Mouse (Mus musculus): ENCODE data around the gene Slc25a20. TPM values are rescaled to one million over a fixed set of nuclear protein-coding genes. Genes with fewer than 3 reads are reported as not detected.
"Not testable (repeated sequence)": the region's sequence is repeated elsewhere in the genome, so short reads cannot be mapped to it uniquely, and the experiment has no call there.

Gene Slc25a20
- 10 to 100 TPM; 68.4 to 75.8 TPM for total RNA-seq (2021)
- long read RNA-seq, experiment 1, transcript Slc25a20-201 (9 exons, 1,783 nt), result major isoform, 30 of 36 reads
- long read RNA-seq, experiment 1, partial matches to known transcripts, result 2 of 36 reads
- long read RNA-seq, experiment 1, other reads (novel, unspliced or antisense), result 4 of 36 reads
- long read RNA-seq, experiment 2, transcript Slc25a20-201 (9 exons, 1,783 nt), result major isoform, 38 of 39 reads
- long read RNA-seq, experiment 2, partial matches to known transcripts, result 0 of 39 reads
- long read RNA-seq, experiment 2, other reads (novel, unspliced or antisense), result 0 of 39 reads

GRCm38 (mm10) chr9:108661677-108662612 is at the start of gene Slc25a20:
Gene Slc25a20 (plus strand): TSS chr9:108662088.
- DNase-seq (ENCODE audit: low spot score in 2 of 2), result peak; percentile 54 to 71

DNA sequence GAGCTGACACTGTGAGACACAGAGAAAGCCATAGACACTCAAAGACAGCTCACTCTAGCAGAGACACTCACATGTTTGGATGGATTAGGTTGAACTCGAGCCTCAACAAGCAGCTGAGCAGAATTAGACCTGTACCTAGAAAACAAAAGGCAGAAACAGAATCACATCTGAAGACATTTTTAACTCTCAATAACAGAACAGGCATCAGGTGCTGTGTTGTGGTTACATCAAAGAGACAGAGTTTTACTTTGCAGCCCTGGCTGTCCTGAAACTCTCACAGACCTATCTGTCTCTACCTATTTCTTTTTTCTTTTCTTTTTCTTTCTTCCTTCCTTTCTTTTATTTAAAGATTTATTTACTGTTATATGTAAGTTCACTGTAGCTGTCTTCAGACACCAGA is 44.6 kb upstream of the Slc25a20 start:
- no peak for DNase-seq (ENCODE audit: low spot score in 2 of 2)

GRCm38 (mm10) chr9:108626498-108626897 is 35.4 kb upstream of the Slc25a20 start:
- peak in 1 of 2 experiments; percentile 12 for DNase-seq (ENCODE audit: low spot score in 2 of 2)

DNA sequence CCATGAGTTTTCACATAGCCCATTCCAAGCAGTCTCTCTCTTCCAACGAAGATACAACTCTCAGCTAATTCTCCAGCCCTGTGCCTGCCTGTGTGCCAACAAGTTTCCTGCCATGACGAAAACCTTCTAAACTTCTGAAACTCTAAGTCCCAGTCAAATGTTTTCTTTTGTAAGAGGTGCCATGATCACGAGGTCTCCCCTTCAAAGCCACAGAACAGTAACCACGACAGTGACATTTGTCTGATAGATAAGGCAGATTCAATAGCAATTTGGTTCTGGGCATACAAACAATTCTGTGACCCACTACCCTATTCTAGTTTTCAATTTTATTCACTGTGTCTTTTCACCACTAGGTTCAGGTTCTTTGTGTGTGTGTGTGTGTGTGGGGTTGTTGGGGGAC is 33.7 kb upstream of the Slc25a20 start:
- no peak for DNase-seq (ENCODE audit: low spot score in 2 of 2)

- no peak for DNase-seq (ENCODE audit: low spot score in 2 of 2)
Observed at GRCm38 (mm10) chr9:108630683-108631082, 31.2 kb upstream of the Slc25a20 start.

- no peak for DNase-seq (ENCODE audit: low spot score in 2 of 2)
Observed at GRCm38 (mm10) chr9:108631631-108632256, 30.1 kb upstream of the Slc25a20 start.

DNA sequence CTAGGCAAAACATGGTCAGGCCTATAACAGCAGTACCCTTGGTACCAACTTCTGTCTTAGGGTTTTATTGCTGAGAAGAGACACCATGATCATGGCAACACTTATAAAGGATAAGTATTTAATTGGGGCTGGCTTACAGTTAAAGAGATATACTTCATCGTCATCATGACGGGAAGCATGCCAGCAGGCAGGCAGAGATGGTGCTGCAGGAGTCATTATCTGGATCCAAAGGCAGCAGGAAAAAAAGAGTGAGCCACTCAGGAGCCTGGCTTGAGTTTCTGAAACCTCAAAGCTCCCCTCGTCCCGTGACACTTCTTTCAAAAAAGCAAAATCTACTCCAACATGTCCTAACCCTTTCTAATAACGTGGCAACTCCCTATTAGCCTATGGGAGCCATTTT is 29.5 kb upstream of the Slc25a20 start:
- DNase-seq (ENCODE audit: low spot score in 2 of 2), result no peak

GRCm38 (mm10) chr9:108633846-108634245 is 28.0 kb upstream of the Slc25a20 start:
- DNase-seq (ENCODE audit: low spot score in 2 of 2), result no peak

DNA sequence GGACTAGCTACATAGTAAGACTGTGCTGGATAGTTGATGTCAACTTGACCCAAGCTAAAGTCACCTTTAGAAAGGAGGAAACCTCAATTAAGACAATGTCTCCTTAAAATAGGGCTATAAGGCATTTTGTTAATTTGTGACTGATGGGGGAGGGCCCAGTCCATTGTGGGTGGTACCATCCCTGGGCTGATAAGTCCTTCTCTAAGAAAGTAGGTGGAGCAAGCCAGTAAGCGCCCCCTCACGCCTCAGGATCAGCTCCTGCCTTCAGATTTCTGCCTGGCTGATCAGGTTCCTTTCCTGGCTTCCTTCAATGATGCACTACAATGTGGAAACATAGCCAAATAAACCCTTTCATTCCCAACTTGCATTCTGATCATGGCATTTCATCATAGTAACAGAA is 26.5 kb upstream of the Slc25a20 start:
- DNase-seq (ENCODE audit: low spot score in 2 of 2), result no peak

DNA sequence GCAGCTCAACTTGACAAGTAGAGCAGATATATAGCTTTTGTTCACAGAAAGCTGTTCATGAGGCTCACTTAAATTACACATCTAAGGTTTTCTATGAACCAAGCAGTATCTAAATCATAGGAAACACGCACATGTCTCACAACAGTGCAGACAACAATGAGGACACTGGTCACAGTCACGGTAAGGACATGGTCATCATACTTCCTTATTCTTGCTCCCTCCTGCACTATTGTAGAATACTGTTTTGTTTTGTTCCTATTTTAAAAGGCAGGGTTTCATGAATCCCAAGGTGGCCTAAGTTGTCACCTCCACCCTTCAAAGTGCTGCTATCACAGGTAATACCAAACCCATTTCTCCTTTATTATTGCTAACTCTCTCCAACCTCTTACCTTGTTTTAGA is 22.1 kb upstream of the Slc25a20 start:
- no peak for DNase-seq (ENCODE audit: low spot score in 2 of 2)

- DNase-seq (ENCODE audit: low spot score in 2 of 2), result no peak
Observed at GRCm38 (mm10) chr9:108648166-108648565, 13.7 kb upstream of the Slc25a20 start.

DNA sequence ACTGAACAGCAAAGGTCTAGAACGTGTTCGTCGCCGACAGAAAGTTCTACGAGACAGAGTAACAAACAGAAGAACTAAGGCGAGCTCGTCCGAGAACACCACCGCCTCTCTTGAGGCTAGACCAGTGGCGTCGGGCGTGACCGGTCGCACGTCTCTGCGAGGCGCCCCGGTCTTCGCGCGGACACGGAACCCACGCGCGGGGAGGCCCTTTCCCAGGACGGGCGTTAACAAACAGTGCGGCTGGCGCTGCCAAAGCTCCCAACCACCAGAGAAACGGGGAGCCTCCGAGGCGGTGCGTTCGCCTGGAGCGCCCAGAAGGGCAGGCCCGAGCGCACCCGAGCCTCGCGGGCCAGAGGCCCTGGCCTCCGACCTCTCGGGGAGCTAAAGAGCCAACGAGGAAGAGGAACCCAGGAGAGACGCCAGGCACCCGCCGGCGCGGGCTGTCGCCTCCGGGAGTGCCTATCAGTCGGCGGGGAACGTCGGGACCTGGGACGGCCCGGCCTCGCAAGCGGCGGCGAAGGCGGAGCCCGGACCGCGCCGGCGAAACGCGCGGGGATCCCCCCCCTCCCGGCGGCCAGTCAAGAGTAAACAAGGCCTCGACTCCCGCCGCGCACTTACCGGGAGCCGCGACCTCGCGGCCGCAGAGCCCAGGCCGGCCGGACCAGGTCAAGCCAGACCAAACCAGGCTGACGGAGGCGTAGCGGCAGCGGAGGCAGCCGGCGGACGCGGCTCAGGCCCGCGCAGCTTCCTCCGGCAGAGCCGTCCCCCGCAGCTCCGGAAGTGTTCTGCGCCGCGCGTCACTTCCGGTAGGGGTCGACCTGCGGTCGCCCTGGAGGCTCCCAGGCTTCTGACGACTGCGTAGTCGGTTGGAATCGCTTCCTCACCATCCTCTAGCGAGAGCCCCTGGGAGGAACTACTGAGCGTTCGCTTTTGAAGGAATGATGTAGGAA is 13.0 kb upstream of the Slc25a20 start, which contains the start of gene Arih2:
Arih2 (minus strand) TSS at position 776 of the 950 bp plus-strand sequence.
- peak; percentile 79 to 92 for DNase-seq (ENCODE audit: low spot score in 2 of 2)

- DNase-seq (ENCODE audit: low spot score in 2 of 2), result no peak
Observed at GRCm38 (mm10) chr9:108649561-108650440, 12.1 kb upstream of the Slc25a20 start.

- DNase-seq (ENCODE audit: low spot score in 2 of 2), result no peak
Observed at GRCm38 (mm10) chr9:108654566-108655464, 7.1 kb upstream of the Slc25a20 start.

DNA sequence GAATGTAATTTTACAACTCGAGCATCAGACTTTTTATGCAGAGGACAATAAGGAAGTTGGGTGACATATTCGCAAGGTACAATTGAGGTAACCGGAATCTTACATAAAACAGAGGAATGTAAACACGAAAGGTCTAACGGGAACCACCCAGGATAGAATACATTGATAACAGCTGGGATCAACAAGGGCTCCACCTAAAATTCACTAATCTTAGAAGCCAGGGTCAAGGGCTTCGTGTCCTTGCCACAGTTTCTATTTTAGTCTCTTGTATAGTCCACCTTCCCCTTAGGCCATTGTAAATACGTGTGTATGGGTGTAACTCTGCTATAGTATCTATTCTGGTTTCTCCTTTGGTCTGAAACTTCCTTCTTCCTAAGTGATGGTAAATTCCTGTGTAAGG is 6.0 kb upstream of the Slc25a20 start:
- DNase-seq (ENCODE audit: low spot score in 2 of 2), result not testable (repeated sequence)

GRCm38 (mm10) chr9:108662660-108663059 is 772 bp downstream of the Slc25a20 start:
- no peak for DNase-seq (ENCODE audit: low spot score in 2 of 2)

DNA sequence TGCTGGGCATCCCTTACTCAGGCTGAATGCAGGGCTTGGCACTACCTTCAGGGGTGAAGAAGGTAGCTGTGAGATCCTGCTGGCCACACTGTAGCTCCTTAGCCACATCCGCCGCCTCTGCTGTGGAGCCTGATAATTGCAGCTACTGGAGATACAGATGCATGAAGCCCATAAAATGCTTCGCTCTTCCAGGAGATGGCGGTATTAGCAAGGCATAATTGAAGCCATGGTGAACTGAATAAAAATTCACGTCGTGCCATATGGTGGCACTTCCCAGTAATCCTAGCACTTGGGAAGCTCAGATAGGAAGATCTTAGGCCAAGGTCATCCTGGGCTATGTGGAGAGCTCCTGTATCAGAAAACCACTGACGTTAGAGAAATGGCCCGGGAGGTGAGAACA is 8.0 kb downstream of the Slc25a20 start:
- DNase-seq (ENCODE audit: low spot score in 2 of 2), result no peak

DNA sequence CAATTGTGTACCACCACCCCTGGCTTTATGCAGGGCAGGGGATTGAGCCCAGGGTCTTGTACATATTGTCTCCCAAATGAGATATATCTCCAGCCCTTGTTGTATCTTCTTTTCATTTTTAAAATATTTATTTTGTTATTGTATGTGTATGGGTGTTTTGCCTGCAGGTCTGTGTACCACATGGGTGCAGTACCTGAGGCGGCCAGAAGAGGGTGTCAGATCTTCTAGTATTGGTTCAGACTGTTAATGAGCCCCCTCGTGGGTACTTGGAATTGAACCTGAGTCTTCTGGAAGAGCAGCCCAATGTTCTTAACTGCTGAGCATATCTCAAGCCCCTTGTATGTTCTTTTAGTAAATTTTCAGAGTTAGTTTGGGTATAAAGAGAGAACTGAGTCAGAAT is 11.3 kb downstream of the Slc25a20 start:
- DNase-seq (ENCODE audit: low spot score in 2 of 2), result no peak
